Mouse (Mus musculus) heart, embryonic 14.5 days (tissue): ENCODE measurements around the gene Pdzrn4. TPM values are rescaled to one million over a fixed set of nuclear protein-coding genes. Genes with fewer than 3 reads are reported as not detected.

ENCODE experiments used
- ATAC-seq: fragments of 200-750 bp; cut with Nextera tagmentation; 2 replicates; pipeline ENCODE4 v1.8.0; 2017; ENCODE audit warnings: low read depth, moderate TSS enrichment; ENCODE audit not compliant: insufficient number of reproducible peaks, insufficient read depth, low FRiP score
- H3K27ac ChIP-seq, 2 experiments: fragments of 200-500 bp in 1 of 2; fragments of 300-500 bp in 1 of 2; sonication (generic) in 1 of 2; replicated peaks in 1 of 2; 2 replicates each; pipeline ENCODE4 v1.5.1; 2012 to 2014; ENCODE audit warnings: low read depth in 2 of 2, low read length in 2 of 2, control low read depth in 1 of 2, mild to moderate bottlenecking in 1 of 2, mixed read lengths in 1 of 2; ENCODE audit not compliant: control insufficient read depth in 1 of 2, insufficient read depth in 1 of 2
- H3K27me3 ChIP-seq: fragments of 300-500 bp; sonication (generic); 2 replicates; pipeline ENCODE4 v1.6.1; 2014; ENCODE audit warnings: mild to moderate bottlenecking, low read length, control low read depth; ENCODE audit not compliant: control insufficient read depth, insufficient read depth
- H3K36me3 ChIP-seq: fragments of 300-500 bp; sonication (generic); 2 replicates; pipeline ENCODE4 v1.6.1; 2014; ENCODE audit warnings: mild to moderate bottlenecking, control low read depth, low read length, mixed read lengths; ENCODE audit not compliant: control insufficient read depth, insufficient read depth
- H3K4me1 ChIP-seq, 2 experiments: fragments of 200-500 bp in 1 of 2; fragments of 300-500 bp in 1 of 2; sonication (generic) in 1 of 2; 2 replicates each; pipeline ENCODE4 v1.6.1; 2012 to 2014; ENCODE audit warnings: low read length in 2 of 2, control low read depth in 1 of 2, mixed read lengths in 1 of 2; ENCODE audit not compliant: control insufficient read depth in 2 of 2, insufficient read depth in 2 of 2
- H3K4me2 ChIP-seq: fragments of 300-500 bp; sonication (generic); 2 replicates; pipeline ENCODE4 v1.6.1; 2014; ENCODE audit warnings: mild to moderate bottlenecking, low read length
- H3K4me3 ChIP-seq, 2 experiments: fragments of 200-500 bp in 1 of 2; fragments of 300-500 bp in 1 of 2; sonication (generic) in 1 of 2; 2 replicates each; pipeline ENCODE4 v1.5.1; 2012 to 2014; ENCODE audit warnings: low read length in 2 of 2, mild to moderate bottlenecking in 2 of 2, control low read depth in 1 of 2, low read depth in 1 of 2, moderate library complexity in 1 of 2; ENCODE audit not compliant: control insufficient read depth in 1 of 2, insufficient read depth in 1 of 2
- H3K9ac ChIP-seq: fragments of 300-500 bp; sonication (generic); 2 replicates; pipeline ENCODE4 v1.6.1; 2014; ENCODE audit warnings: mild to moderate bottlenecking, low read length
- H3K9me3 ChIP-seq: fragments of 300-500 bp; sonication (generic); 2 replicates; pipeline ENCODE4 v1.6.1; 2016; ENCODE audit warnings: low read length, control low read depth; ENCODE audit not compliant: control insufficient read depth
- WGBS: fragments of 180-500 bp; shearing (Covaris S2); extraction: QIAGEN DNeasy Blood & Tissue Kit; methylation state at CpG from one replicate; pipeline ENCODE4 v1.1.7; 2014; 5-methylcytosine and 5-hydroxymethylcytosine counted together
- polyA plus RNA-seq: library from polyadenylated mRNA; unstranded; fragments of >200 nt; fragmentation: Nextera tagmentation; extraction: Ambion mirVana; gene quantifications from 2 replicates; pipeline ENCODE4 v1.2.1, GENCODE M21; 2014

Pdzrn4 gene
- polyA plus RNA-seq, 1 experiment from 2014 or later: 1.00 TPM

GRCm38 (mm10) chr15:92671279-92672051 lies 274.8 kb downstream of the Pdzrn4 start:
- ATAC-seq: no peak
- no peak overlapping the region for H3K9ac ChIP-seq
- no peak overlapping the region for H3K27ac ChIP-seq
- H3K9me3 ChIP-seq: no peaks in the 10 kb centered on the region
- no peak overlapping the region for H3K4me2 ChIP-seq
- no peaks in the 10 kb centered on the region for H3K36me3 ChIP-seq
- no peaks in the 10 kb centered on the region for H3K27me3 ChIP-seq
- 81% methylated on average over 11 of the region's 11 CpGs for WGBS
- H3K4me3 ChIP-seq: no peak overlapping the region
- no peaks in the 10 kb centered on the region for H3K4me1 ChIP-seq

GRCm38 (mm10) chr15:92676096-92676495 lies 279.4 kb downstream of the Pdzrn4 start:
- Histone ChIP-seq H3K27ac (no peak overlapping the region), H3K9ac (no peak overlapping the region), H3K4me2 (no peak overlapping the region), H3K36me3 (no peaks in the 10 kb centered on the region), H3K4me3 (no peak overlapping the region), H3K4me1 (no peaks in the 10 kb centered on the region), H3K27me3 (no peaks in the 10 kb centered on the region), H3K9me3 (no peaks in the 10 kb centered on the region)
- WGBS: 79% methylated on average over 5 of the region's 5 CpGs
- no peak for ATAC-seq

GRCm38 (mm10) chr15:92678377-92678776 lies 281.7 kb downstream of the Pdzrn4 start:
- no peak for ATAC-seq
- H3K27me3 ChIP-seq: no peaks in the 10 kb centered on the region
- H3K4me1 ChIP-seq: no peaks in the 10 kb centered on the region
- H3K9me3 ChIP-seq: no peaks in the 10 kb centered on the region
- H3K4me3 ChIP-seq: no peak overlapping the region
- H3K4me2 ChIP-seq: no peak overlapping the region
- H3K36me3 ChIP-seq: no peaks in the 10 kb centered on the region
- H3K9ac ChIP-seq: no peak overlapping the region
- WGBS: 69% methylated on average over 6 of the region's 6 CpGs
- no peak overlapping the region for H3K27ac ChIP-seq

- H3K9ac ChIP-seq: no peak overlapping the region
- H3K9me3 ChIP-seq: no peaks in the 10 kb centered on the region
- no peaks in the 10 kb centered on the region for H3K4me1 ChIP-seq
- no peak overlapping the region for H3K27ac ChIP-seq
- WGBS: 81% methylated on average over 6 of the region's 6 CpGs
- no peak overlapping the region for H3K4me3 ChIP-seq
- no peaks in the 10 kb centered on the region for H3K27me3 ChIP-seq
- H3K4me2 ChIP-seq: no peak overlapping the region
- no peak for ATAC-seq
- H3K36me3 ChIP-seq: no peaks in the 10 kb centered on the region
Measured at GRCm38 (mm10) chr15:92679541-92679940, 282.9 kb downstream of the Pdzrn4 start.

GRCm38 (mm10) chr15:92696276-92696956 lies 299.7 kb downstream of the Pdzrn4 start:
- WGBS: 49% methylated on average over 10 of the region's 10 CpGs
- Histone ChIP-seq H3K27ac (no peak overlapping the region), H3K9ac (no peak overlapping the region), H3K4me3 (no peak overlapping the region), H3K4me1 (peaks cover 0 to 3% of the 10 kb centered on the region in 2 experiments; a peak in 1 of 4 replicates), H3K36me3 (no peaks in the 10 kb centered on the region), H3K9me3 (no peaks in the 10 kb centered on the region), H3K4me2 (no peak overlapping the region), H3K27me3 (no peaks in the 10 kb centered on the region)
- no peak for ATAC-seq

- Histone ChIP-seq H3K27ac (no peak overlapping the region), H3K4me3 (no peak overlapping the region), H3K4me2 (no peak overlapping the region), H3K36me3 (no peaks in the 10 kb centered on the region), H3K9me3 (no peaks in the 10 kb centered on the region), H3K4me1 (no peaks in the 10 kb centered on the region), H3K27me3 (no peaks in the 10 kb centered on the region), H3K9ac (no peak overlapping the region)
- no peak for ATAC-seq
- WGBS: 82% methylated on average over 8 of the region's 8 CpGs
Measured at GRCm38 (mm10) chr15:92704146-92704545, 307.5 kb downstream of the Pdzrn4 start.

- Histone ChIP-seq H3K27me3 (no peaks in the 10 kb centered on the region), H3K4me1 (no peaks in the 10 kb centered on the region), H3K4me3 (no peak overlapping the region), H3K27ac (no peak overlapping the region), H3K9me3 (no peaks in the 10 kb centered on the region), H3K9ac (no peak overlapping the region), H3K4me2 (no peak overlapping the region), H3K36me3 (no peaks in the 10 kb centered on the region)
- WGBS: 56% methylated on average over 2 of the region's 2 CpGs
- ATAC-seq: no peak
Measured at GRCm38 (mm10) chr15:92738676-92739075, 342.0 kb downstream of the Pdzrn4 start.
